Mouse (Mus musculus) layer of hippocampus, adult 2 months (tissue): ENCODE measurements around the gene Chgb. TPM values are rescaled to one million over a fixed set of nuclear protein-coding genes. Genes with fewer than 3 reads are reported as not detected.

Source experiments
- DNase-seq, 2 experiments: peaks; one replicate each; pipeline ENCODE4 v3.0.0; 2022; ENCODE audit warnings: low spot score in 2 of 2
- H3K27ac ChIP-seq: fragments of 200-600 bp; 2 replicates; pipeline ENCODE4 v1.8.1; 2022
- H3K4me3 ChIP-seq: fragments of 200-600 bp; 2 replicates; pipeline ENCODE4 v1.8.1; 2022; ENCODE audit warnings: mild to moderate bottlenecking
- CTCF ChIP-seq: fragments of 200-600 bp; conservative IDR thresholded peaks from 2 replicates; pipeline ENCODE4 v1.8.1; 2022; ENCODE audit warnings: antibody characterized with exemption, mild to moderate bottlenecking, moderate library complexity
- long read RNA-seq, 2 experiments: library from polyadenylated mRNA; stranded (forward); transcript quantifications; one replicate each; pipeline ENCODE4 v2.0.0; 2021; ENCODE audit warnings: borderline mapping rate in 2 of 2
- total RNA-seq, 2 experiments: library from RNA; stranded (reverse); gene quantifications; 2 replicates each; pipeline ENCODE4 v1.2.3; 2021

The Chgb gene
- 100 to 1,000 TPM; 339 to 356 TPM for total RNA-seq
- long read RNA-seq, experiment 1, transcript Chgb-201 (5 exons, 2,740 nt): major isoform, 295 of 381 reads
- long read RNA-seq, experiment 1, partial matches to known transcripts: 68 of 381 reads
- long read RNA-seq, experiment 1, other reads (novel, unspliced or antisense): 18 of 381 reads
- long read RNA-seq, experiment 2, transcript Chgb-201 (5 exons, 2,740 nt): major isoform, 428 of 547 reads
- long read RNA-seq, experiment 2, partial matches to known transcripts: 107 of 547 reads
- long read RNA-seq, experiment 2, other reads (novel, unspliced or antisense): 12 of 547 reads

DNA sequence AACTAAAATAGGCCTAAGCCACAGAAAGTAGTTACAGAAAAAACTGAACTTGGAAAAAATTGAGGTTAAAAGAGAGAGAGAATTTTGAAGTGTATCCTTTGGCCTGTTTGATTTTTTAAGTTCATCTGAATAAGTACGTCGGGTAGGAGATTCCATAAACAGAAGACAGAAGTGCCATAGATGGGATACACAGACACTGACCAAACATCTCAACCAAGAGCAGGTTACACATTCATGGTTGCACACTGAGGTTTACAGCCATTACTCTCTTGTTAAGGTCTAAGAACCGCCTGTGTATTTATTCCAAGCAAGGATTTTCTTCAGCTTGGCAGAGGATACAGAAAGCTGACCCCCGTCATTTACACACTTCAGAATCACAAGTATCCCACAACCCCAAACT lies at the start of gene Chgb:
Chgb (plus strand) TSS at position 301 of the 400 bp plus-strand sequence.
- peak within 1 kb of the TSS; percentile 96 for H3K27ac ChIP-seq
- H3K4me3 ChIP-seq: peak within 1 kb of the TSS; percentile 81
- no peak for DNase-seq
- TF ChIP-seq CTCF: no peak

DNA sequence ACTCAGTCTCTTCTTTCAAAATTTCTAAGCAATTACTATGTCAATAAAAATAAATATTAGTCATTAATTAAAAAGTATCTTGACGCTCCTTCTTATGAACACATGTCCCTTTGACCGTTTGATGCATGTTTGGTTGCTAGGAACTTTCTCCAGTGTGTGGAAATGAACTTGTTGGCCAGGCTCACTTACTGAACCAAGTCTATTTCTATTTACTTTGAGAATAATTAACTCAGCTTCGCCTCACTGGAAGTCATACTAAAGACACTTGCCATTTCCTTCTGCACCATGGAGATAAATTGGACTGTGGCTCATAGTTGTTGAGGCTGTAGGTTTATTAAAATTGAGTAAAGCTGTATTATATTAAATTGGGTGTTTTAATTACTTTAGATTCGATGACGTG lies 48.1 kb upstream of the Chgb start:
- Histone ChIP-seq H3K4me3 (no peak overlapping the region), H3K27ac (peak overlapping the region; percentile 71; the same call in 1 of the 2 replicates)
- TF ChIP-seq CTCF: no peak
- DNase-seq: no peak

DNA sequence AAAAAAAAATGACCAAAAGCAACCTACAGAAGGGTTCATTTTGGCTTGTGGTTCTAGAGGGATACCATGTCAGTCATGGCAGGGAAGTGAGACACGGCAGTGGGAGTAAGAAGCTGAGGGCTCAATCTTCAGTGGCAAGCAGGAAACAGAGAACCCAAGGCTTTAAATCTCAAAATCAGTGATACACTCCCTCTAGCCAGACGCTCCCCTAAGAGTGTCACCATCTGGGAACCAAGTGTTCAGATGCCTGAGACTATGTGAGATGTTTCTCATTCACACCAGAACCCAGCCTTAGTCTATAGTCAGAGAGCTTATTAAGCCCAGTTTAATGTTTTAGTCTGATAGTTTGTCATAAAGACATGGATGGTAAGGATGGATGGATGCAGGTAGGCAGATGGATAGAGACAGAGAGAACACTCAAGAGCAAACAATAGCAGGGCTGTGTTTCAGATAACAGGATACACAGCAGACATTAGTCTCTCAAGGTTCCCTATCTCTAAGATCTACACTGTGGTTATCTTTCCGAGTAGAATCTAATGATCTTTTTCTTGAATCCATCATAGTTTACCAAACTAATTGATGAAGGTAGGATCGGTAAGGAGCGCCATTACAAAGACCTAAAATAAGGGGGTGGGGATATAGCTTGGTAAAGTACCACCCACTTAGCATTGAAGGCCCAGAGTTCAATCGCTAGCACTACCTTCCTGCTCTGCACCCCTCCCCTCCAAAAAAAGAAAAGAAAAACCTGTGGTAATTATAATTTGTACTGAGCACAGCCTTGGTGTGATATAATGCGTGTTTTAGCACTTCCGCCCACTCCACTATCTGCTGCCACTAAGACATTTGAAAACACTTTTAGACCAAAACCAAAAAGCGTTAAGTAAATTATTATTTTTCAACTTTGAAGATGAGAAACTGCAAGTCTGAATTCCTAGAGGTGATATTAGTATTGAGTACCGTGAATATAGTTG lies 47.2 kb upstream of the Chgb start:
- peak overlapping the region; percentile 71 for H3K27ac ChIP-seq
- H3K4me3 ChIP-seq: no peak overlapping the region
- TF ChIP-seq CTCF: no peak
- DNase-seq: no peak

DNA sequence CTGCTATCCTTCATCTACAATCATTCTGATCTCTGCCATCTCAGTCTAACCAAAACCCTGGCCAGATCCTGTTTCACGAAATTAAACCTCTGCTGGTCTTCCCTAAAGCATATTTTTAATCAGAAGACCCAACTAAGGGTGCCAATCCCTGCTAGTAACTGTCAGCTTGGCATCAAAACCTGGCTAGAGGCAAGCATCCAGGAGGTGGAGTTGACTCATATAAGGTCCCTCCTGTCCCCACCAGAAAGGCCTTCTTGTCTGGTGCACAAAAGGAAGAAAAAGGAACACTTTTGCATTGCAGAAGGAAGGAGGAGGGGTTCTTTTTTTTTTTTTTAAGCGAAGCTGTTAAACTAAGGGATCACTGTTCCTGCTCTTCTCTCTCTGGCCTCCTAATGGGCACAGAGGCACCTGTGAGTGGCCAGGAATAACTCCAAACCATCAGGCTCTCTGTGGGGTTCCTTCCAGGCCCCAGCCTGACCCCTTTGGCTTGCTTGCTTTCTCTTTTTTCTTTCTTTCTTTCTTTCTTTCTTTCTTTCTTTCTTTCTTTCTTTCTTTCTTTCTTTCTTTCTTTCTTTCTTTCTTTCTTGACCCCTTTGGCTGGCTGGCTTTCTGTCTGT lies 42.2 kb upstream of the Chgb start:
- TF ChIP-seq CTCF: no peak
- DNase-seq: no peak
- Histone ChIP-seq H3K27ac (peak overlapping the region; percentile 76), H3K4me3 (no peak overlapping the region)

DNA sequence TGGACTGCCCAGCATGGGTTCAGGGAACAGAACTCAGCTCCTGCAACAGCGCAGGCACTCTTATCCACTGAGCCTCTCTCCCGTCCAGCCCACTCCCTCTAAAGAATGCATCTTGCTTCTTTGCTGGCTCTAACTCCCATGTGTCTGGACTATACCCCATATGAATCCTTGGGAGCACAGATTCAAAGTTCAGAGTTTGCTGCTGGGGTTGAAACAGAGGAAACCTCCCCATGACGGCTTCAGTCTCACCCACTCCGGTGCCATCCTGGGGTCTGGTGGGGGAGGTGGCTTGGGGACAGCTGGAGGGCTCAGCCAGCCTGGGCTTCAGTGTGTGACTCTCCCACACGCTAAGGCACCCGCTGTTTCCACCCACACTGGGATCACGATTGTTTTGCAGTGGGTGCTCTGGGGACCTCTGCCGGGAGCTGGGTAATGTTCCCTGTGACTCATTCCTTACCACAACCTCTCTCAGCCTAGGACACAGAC lies 39.2 kb upstream of the Chgb start:
- TF ChIP-seq CTCF: peak; percentile 58
- DNase-seq: peak; percentile 78 to 84

DNA sequence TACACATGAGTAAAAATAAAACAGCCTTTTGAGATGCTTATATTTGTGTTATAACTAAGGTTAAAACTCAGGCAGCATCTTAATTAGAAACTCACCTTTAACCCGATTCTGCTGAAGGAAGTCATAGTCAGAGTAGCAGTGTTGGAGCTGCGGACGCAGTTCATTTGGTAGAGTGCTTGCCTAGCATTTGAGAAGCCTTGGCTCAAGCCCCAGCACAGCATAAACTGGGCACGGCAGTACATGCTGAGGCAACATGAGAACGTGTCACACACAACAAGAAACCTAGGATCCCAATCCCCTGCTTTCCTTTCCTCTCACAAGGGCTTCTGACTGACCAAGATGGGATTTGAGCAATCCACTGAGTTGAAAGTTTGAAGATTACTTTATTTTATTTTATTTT lies 36.2 kb upstream of the Chgb start:
- no peak for TF ChIP-seq CTCF
- no peak for DNase-seq
- Histone ChIP-seq H3K27ac (peak overlapping the region; percentile 66; the same call in 1 of the 2 replicates), H3K4me3 (no peak overlapping the region)

More for the DNA sequence above, 39.2 kb upstream of the Chgb start:
- no peak overlapping the region; the same call in 1 of the 2 replicates for H3K4me3 ChIP-seq
- H3K27ac ChIP-seq: peak overlapping the region; percentile 88

DNA sequence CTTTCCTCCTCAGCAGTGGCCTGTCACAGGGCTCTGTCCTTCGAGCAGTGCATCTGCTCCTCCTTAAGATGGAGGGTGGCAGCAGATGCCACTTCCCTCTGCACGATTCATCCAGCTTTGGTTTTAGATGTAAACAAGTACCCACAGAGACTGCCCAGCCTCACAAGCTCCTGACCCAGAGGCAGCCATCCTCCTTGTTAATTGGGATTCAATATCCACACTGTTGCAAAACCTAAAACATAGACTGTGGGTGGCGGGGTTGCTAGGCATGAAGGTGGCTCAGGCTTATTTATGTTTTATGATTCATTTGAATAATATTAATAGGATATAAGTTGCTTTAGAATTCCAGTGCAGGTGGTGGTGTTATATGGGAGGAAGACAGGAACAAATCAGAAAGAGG lies 35.0 kb upstream of the Chgb start:
- no peak for TF ChIP-seq CTCF
- no peak for DNase-seq
- no peak overlapping the region for H3K4me3 ChIP-seq
- H3K27ac ChIP-seq: peak overlapping the region; percentile 66

DNA sequence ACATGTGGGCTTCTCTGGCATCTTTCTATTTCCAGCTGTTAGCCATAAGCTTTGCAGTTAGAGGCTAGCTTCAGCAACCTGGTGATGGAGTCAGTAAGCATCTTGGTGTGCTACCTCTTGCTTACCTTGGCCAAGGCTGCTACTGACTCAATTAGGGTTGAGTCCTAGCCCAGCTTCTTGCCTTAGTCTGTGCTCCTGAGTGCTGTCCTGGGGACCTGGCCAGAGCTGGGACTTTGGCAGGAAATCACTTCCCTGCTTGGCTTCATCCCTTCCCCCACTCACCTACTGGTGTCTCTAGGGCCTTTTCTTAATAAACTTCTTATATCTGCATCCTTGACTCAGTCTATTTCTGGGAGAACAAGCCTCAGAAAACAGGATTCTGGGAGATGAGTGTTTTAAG lies 30.4 kb upstream of the Chgb start:
- TF ChIP-seq CTCF: no peak
- no peak for DNase-seq
- no peak overlapping the region for H3K27ac ChIP-seq
- no peak overlapping the region for H3K4me3 ChIP-seq

DNA sequence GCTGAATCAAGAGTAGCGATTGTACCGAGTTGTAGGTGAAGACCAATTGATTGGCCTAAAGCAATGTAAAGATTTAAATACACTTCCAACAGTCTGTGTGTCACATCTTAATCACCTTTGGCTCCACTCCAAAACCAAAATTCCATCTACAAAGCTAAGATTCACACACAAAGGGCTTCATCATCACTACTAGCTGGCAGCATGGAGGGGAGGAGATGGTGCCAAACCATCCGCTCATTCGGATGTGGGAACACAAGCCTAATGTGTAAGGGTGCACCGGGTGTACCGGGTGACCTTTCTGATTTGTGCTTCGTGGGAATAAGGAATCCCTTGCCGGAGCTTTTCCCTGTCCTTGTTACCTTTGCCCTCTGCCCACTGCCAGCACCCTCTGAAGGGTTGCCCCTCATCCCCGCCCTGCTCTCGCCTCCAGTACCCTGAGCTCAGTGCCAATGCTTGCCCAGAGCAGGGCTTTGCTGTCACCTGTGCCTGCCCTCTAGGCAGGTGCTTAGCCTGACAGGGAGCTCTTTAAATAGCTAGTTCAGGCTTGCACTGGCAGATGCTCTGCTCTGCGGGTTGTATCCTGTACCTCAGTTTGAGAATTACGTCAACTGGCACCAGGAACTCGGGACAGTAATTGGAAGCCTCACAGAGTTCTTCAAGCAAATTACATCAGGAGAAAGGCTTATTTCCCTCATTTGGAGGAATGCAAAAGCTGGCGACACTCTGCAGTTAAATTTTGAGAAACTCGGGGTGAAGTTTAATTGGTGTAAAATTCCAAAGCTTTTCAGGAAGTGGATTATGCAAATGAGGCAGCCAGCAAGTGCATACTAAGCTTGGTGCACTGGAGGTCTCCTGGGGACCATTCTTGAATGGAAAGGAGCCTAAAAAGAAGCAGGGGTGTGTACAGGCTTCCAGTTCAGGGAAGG lies 29.7 kb upstream of the Chgb start:
- no peak overlapping the region for H3K4me3 ChIP-seq
- no peak for DNase-seq
- TF ChIP-seq CTCF: no peak
- peak overlapping the region; percentile 77 for H3K27ac ChIP-seq

DNA sequence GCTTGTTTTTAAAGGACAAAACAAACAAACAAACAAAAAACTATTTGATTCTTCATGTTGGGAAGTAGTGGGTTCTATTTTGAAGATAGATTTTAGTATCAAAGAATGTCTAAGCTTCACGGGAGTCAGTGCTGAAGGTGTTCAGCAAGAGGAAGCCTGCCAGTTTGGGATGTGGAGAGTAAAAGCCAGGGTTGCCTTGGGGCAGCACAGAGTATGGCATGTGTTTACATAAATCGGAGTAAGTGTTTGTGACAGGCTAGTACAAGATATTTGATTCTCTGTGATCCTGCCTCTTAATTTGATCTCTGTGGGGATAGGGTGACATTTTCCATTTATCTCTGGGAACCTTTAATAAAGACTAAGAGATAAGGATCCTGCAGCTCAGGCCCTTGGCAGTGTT lies 28.7 kb upstream of the Chgb start:
- DNase-seq: no peak
- Histone ChIP-seq H3K4me3 (no peak overlapping the region), H3K27ac (peak overlapping the region; percentile 77; the same call in 1 of the 2 replicates)
- no peak for TF ChIP-seq CTCF

DNA sequence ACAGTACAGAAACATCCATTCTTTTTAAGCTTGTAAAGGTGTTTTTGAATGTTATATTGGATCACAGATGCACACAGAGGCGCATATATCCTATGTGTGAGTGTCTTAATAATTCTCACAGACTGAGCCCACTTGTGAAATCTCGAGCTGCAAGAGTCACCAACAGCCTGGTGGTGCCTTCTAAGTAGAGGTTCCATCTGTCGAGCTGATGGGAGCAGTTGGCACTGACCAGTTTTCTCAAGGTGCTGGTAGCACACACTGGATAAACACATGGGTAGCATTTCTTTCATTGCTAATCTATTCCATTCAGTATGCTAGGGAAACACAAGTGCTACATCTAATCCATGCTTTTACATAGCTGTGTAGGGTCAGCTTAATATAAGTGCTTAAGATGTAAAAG lies 27.9 kb upstream of the Chgb start:
- Histone ChIP-seq H3K4me3 (no peak overlapping the region), H3K27ac (no peak overlapping the region)
- no peak for TF ChIP-seq CTCF
- no peak for DNase-seq

DNA sequence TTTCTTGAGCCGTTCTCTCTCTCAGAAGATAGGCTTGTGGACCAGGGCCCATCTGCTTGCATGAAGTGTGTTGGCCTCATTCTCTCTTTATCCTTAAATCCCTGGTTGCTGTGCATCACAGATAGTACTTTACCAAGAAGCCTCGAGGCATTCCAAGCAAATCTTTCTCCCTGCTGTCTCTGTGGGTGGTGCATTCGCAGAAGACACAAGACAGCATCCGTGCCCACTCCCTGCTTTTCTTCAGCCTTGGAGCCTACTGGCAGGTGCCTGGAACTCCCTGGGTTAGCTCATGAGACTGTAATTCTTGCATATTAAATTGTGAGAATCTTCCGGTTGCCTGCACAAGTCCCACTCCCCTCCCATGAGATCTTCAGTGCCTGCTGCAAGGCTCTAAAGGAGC lies 23.2 kb upstream of the Chgb start:
- no peak for TF ChIP-seq CTCF
- peak; percentile 27 to 72 for DNase-seq
- Histone ChIP-seq H3K4me3 (no peak overlapping the region), H3K27ac (peak overlapping the region; percentile 62; the same call in 1 of the 2 replicates)
